Mouse (Mus musculus) liver, postnatal 0 days (tissue): Measurements from ENCODE around the gene Rnf19b. TPM values are rescaled to one million over a fixed set of nuclear protein-coding genes. Genes with fewer than 3 reads are reported as not detected.

Experiments
- ATAC-seq: fragments of 200-750 bp; cut with Nextera tagmentation; 2 replicates; pipeline ENCODE4 v1.8.0; 2017; ENCODE audit warnings: mild to moderate bottlenecking, moderate library complexity
- DNase-seq: peaks from one replicate; pipeline ENCODE4 v3.0.0-alpha.2; 2016
- H3K27ac ChIP-seq: fragments of 300-500 bp; sonication (generic); 2 replicates; pipeline ENCODE4 v1.5.1; 2014; ENCODE audit warnings: antibody characterized with exemption, moderate library complexity, mild to moderate bottlenecking, low read depth
- H3K27me3 ChIP-seq: fragments of 300-500 bp; sonication (generic); 2 replicates; pipeline ENCODE4 v1.6.1; 2014; ENCODE audit warnings: low read length, control low read depth, mixed read lengths; ENCODE audit not compliant: insufficient read depth
- H3K36me3 ChIP-seq: fragments of 300-500 bp; sonication (generic); replicated peaks from 2 replicates; pipeline ENCODE4 v1.6.1; 2014; ENCODE audit warnings: mild to moderate bottlenecking, control low read depth, low read length, moderate library complexity, mixed read lengths; ENCODE audit not compliant: insufficient read depth
- H3K4me1 ChIP-seq: fragments of 300-500 bp; sonication (generic); 2 replicates; pipeline ENCODE4 v1.6.1; 2014; ENCODE audit warnings: antibody characterized with exemption, mild to moderate bottlenecking, control low read depth; ENCODE audit not compliant: insufficient read depth
- H3K4me2 ChIP-seq: fragments of 300-500 bp; sonication (generic); 2 replicates; pipeline ENCODE4 v1.6.1; 2014; ENCODE audit warnings: low read depth, mild to moderate bottlenecking, low read length, moderate library complexity, mixed read lengths
- H3K4me3 ChIP-seq: fragments of 300-500 bp; sonication (generic); 2 replicates; pipeline ENCODE4 v1.5.1; 2014; ENCODE audit warnings: low read depth, low read length
- H3K9ac ChIP-seq: fragments of 300-500 bp; sonication (generic); replicated peaks from 2 replicates; pipeline ENCODE4 v1.6.1; 2014; ENCODE audit warnings: mild to moderate bottlenecking, moderate library complexity
- H3K9me3 ChIP-seq: fragments of 300-500 bp; sonication (generic); 2 replicates; pipeline ENCODE4 v1.6.1; 2016; ENCODE audit warnings: mild to moderate bottlenecking, control low read depth, low read length, mixed read lengths
- CTCF ChIP-seq: sonication (generic); IDR thresholded peaks from 2 replicates; pipeline ENCODE4 v1.5.1; 2016; ENCODE audit warnings: antibody characterized with exemption, low read depth
- EP300 ChIP-seq: IDR thresholded peaks from 2 replicates; pipeline ENCODE4 v1.6.1; 2016; ENCODE audit warnings: antibody characterized with exemption, low read depth, mild to moderate bottlenecking
- WGBS: fragments of 180-500 bp; shearing (Covaris S2); extraction: QIAGEN DNeasy Blood & Tissue Kit; methylation state at CpG from one replicate; pipeline ENCODE4 v1.1.7; 2014; ENCODE audit not compliant: insufficient replicate concordance; 5-methylcytosine and 5-hydroxymethylcytosine counted together
- polyA plus RNA-seq: library from polyadenylated mRNA; unstranded; fragments of >200 nt; fragmentation: Nextera tagmentation; extraction: Ambion mirVana; gene quantifications from 2 replicates; pipeline ENCODE4 v1.2.1, GENCODE M21; 2015

The Rnf19b gene
- polyA plus RNA-seq, 1 experiment from 2014 or later = 5.5 TPM

DNA sequence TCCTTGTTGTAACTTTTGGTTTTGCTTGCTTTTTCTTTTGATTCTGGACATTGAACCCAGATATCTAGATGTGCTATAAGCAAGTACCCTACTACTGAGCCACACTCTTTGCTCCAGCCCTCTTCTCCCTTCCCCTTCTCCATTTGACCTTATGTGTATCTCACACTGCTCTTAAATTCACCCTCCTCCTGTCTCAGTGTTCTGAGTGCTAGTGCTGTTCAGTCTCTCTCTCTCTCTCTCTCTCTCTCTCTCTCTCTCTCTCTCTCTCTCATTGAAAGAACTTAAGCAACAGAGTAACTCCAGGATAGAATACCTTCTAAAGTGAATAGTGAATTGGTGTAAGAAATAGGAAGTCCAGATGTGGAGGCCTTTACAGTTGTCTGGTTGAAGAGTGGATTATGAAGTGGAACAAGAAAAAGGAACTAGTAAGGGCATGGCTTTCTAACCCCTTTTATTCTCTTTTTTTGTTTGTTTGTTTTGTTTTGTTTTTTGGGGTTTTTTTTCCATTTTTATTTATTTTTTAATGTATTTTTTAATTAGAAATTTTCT lies 7.7 kb downstream of the Rnf19b start:
- ATAC-seq = no peak
- H3K9me3 ChIP-seq = no peaks in the 10 kb centered on the region
- DNase-seq = no peak
- peaks cover 15% of the 10 kb centered on the region for H3K4me1 ChIP-seq
- no peak for TF ChIP-seq EP300
- TF ChIP-seq CTCF = no peak
- no peak overlapping the region for H3K4me2 ChIP-seq
- peak overlapping the region; percentile 22; the same call in 1 of the 2 replicates for H3K27ac ChIP-seq
- H3K9ac ChIP-seq = no peak overlapping the region
- H3K36me3 ChIP-seq = no peaks in the 10 kb centered on the region
- no peak overlapping the region for H3K4me3 ChIP-seq
- no peaks in the 10 kb centered on the region for H3K27me3 ChIP-seq

DNA sequence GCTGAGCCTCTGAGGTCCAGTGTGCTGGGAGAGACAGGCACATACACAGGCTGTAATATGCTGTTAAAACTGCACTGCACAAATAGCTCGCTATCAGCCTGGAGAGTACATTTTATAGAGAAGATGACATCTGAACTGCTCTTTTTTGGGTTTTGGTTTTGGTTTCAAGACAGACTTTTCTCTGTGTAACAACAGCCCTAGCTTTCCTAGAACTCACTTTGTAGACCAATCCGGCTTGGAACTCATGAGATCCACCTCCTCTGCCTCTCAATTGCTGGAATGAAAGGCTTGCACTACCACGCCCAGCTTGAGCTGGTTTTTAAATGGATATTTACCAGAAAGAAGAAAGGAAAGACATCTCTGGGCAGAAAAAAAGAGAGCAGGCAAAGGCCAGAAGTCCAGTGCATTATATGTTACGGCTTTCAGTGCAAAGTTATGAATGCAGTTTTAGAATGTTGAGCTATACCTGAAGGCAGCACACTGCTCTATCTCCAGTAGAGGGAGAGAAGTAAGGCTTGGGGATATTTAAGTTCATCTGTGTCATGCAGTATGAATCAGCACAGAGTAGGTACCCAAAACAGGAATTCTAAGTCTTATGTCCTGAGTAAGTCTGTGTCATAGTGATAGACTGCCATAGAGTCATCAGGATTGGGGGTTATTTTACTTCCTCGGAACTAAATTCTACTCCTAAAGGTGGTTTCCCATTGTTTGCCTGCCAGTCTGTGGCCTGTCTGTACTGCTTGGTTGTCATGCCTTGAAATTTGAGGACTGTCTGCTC lies 9.8 kb downstream of the Rnf19b start:
- Histone ChIP-seq H3K27ac (peak overlapping the region; percentile 34; the same call in 1 of the 2 replicates), H3K36me3 (peaks cover 2% of the 10 kb centered on the region; the same call in 1 of the 2 replicates), H3K4me1 (peaks cover 10% of the 10 kb centered on the region), H3K9me3 (no peaks in the 10 kb centered on the region), H3K27me3 (no peaks in the 10 kb centered on the region), H3K9ac (no peak overlapping the region), H3K4me3 (no peak overlapping the region), H3K4me2 (no peak overlapping the region)
- TF ChIP-seq EP300 = no peak
- DNase-seq = no peak
- no peak for ATAC-seq
- WGBS = 76% methylated on average over 5 of the region's 5 CpGs

DNA sequence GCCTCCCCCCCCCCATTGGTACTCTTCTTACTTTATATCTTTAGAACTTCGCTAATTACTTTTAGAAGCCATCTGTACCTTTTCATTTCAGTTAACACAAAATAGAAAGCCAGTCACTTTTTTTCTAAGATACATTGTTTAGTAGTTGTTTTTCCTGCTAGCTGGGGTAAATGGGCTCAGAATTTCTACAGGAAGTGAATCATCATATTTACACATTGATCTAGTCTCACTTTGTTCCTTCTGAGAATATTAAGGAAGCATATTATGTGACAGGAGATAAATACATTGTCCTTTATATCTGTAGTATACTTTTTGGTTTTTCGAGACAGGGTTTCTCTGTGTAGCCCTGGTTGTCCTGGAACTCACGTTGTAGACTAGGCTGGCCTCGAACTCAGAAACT lies 10.8 kb downstream of the Rnf19b start:
- TF ChIP-seq EP300 (no peak), CTCF (no peak)
- H3K36me3 ChIP-seq = peaks cover 11% of the 10 kb centered on the region
- ATAC-seq = no peak
- no peak for DNase-seq
- H3K27ac ChIP-seq = no peak overlapping the region
- H3K4me1 ChIP-seq = 0 out of 2 replicates have a peak, but pooled peaks cover 6% of the 10 kb centered on the region
- H3K9me3 ChIP-seq = no peaks in the 10 kb centered on the region
- H3K27me3 ChIP-seq = no peaks in the 10 kb centered on the region
- 76% methylated on average over 4 of the region's 4 CpGs for WGBS
- no peak overlapping the region for H3K4me2 ChIP-seq
- no peak overlapping the region for H3K4me3 ChIP-seq
- H3K9ac ChIP-seq = no peak overlapping the region

DNA sequence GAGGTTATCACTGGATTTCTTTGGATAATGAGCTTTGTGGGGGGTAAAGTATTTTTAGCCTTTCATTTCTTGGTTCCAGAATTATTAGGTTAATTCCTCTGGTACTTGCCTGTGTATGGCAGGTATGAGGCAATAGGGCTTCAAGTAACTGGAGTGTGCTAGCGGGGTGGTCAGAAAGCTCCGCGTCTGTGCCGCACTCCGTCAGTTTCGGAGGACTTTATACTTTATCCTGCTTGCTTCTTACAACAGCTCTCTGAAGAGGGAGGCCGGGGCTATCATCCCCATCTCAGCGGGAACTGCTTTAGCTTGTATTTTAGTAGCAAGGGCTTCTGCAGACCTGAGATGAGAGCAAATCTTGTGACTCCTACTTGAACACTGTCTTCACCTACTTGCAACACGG lies 21.1 kb downstream of the Rnf19b start:
- ATAC-seq (no peak), DNase-seq (no peak)
- WGBS = 93% methylated on average over 9 of the region's 9 CpGs
- TF ChIP-seq CTCF (no peak), EP300 (no peak)
- H3K36me3 ChIP-seq = peaks cover 59% of the 10 kb centered on the region
- H3K9me3 ChIP-seq = no peaks in the 10 kb centered on the region
- H3K9ac ChIP-seq = no peak overlapping the region
- no peaks in the 10 kb centered on the region for H3K27me3 ChIP-seq
- H3K4me3 ChIP-seq = no peak overlapping the region
- no peaks in the 10 kb centered on the region for H3K4me1 ChIP-seq
- H3K27ac ChIP-seq = no peak overlapping the region
- H3K4me2 ChIP-seq = no peak overlapping the region

- Histone ChIP-seq H3K27me3 (no peaks in the 10 kb centered on the region), H3K4me2 (no peak overlapping the region), H3K4me3 (no peak overlapping the region), H3K9me3 (no peaks in the 10 kb centered on the region), H3K9ac (no peak overlapping the region), H3K36me3 (peaks cover 40% of the 10 kb centered on the region), H3K4me1 (no peaks in the 10 kb centered on the region), H3K27ac (peak overlapping the region; percentile 67; the same call in 1 of the 2 replicates)
- ATAC-seq = no peak
- 76% methylated on average over 7 of the region's 7 CpGs for WGBS
- TF ChIP-seq CTCF = no peak
- no peak for TF ChIP-seq EP300
- DNase-seq = no peak
These were observed 23.0 kb downstream of the Rnf19b start for GRCm38 (mm10) chr4:129081041-129081440.

- Histone ChIP-seq H3K27ac (peak overlapping the region; percentile 67; the same call in 1 of the 2 replicates), H3K4me2 (no peak overlapping the region), H3K4me3 (no peak overlapping the region), H3K9me3 (no peaks in the 10 kb centered on the region), H3K36me3 (peaks cover 38% of the 10 kb centered on the region), H3K27me3 (no peaks in the 10 kb centered on the region), H3K4me1 (no peaks in the 10 kb centered on the region), H3K9ac (no peak overlapping the region)
- no peak for DNase-seq
- TF ChIP-seq EP300 (no peak), CTCF (no peak)
- WGBS = 78% methylated on average over 6 of the region's 6 CpGs
- ATAC-seq = peak; percentile 49
These were observed 23.4 kb downstream of the Rnf19b start for GRCm38 (mm10) chr4:129081512-129081911.
